Mouse (Mus musculus) layer of hippocampus, adult 9-11 months (tissue): ENCODE results near the gene Zfp287.

Source experiments
- DNase-seq: peaks from one replicate; pipeline ENCODE4 v3.0.0; 2022

The Zfp287 gene

DNA sequence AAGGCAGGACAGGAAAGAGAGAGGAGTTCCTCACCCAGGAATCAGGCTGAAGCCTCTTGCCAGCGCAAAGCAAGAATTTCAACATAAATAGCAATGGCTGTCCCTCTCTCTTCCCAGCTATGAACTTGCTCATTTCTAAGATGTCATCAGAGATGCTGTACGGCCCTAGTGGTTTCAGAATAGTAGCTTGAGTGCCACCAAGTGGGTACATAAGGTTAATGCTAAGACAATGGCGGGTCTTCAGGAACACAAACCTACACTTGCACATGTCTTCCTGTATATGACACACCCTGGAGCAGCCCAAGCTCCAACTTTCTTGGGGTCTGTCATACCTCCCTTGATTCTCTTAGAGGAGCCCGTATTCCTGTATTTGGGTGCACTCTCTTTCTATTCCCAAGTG, 32.0 kb downstream of the Zfp287 start:
- DNase-seq = no peak

DNA sequence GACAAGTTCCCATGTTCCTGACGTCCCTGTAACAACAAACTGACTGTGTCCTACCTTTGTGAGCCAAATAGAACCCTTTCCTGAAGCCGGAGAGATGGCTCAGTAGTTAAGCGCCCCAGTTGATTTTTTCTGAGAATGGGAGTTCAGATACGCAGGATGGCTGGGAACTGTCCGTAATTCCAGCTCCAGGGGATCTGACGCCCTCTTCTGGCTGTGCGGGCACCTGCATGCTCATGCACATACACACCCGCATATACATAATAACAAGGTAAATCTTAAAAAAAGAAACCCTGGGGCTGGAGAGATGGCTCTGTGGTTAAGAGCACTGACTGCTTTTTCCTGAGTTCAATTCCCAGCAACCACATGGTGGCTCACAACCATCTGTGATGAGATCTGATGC, 36.6 kb downstream of the Zfp287 start:
- no peak for DNase-seq

DNA sequence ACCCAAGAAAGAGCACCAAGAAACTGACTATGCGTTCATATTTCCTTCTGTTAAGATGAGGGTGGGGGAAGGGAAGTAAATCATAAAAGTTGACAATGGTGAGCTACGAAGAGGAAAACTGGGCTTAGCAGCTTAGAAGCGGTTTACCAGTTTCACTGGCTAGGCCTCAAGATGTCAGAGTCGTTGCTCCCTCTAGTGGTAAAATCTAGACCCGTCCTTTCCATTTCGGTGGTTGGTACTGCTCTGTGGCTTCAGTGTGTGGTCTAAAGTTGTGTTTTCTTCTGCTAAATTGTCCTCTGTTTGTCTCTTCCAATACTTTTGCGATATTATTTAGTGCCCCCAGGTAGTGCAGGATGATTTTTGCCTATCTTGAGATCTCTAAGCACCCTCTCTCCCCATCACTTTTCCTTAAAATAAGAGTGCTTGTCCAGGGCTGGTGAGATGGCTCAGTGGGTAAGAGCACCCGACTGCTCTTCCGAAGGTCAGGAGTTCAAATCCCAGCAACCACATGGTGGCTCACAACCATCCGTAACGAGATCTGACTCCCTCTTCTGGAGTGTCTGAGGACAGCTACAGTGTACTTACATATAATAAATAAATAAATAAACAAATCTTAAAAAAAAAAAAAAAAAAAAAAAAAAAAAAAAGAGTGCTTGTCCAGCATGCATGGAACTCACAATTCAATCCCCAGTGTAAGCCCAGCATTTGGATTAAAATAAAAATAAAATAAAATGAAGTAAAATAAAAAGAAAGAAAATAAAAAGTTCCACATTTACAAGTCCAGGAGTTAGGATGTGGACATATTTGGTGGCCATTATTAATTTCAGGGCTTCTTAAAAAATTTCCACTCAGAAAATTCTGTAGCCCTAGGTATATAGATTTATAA, 38.2 kb downstream of the Zfp287 start:
- DNase-seq = peak; percentile 35

DNA sequence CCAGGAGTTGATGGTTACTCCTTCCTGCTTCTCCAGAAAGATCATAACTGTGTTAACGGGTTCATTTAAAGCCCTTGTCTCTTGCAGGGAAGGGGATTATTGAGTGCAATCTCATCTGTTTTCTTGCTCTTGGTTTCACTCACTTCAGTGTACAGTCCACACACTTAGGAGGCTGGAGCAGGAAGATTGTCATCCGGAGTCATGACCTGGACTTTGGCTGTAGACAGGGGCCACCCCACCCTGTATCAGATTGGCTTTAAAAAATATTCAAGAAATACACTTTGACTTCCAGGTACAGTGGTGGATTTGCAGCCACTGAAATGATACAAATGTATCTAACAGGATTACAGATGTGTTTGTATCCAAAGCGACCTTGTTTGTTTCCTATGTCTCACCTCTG, 40.1 kb downstream of the Zfp287 start:
- DNase-seq = no peak

DNA sequence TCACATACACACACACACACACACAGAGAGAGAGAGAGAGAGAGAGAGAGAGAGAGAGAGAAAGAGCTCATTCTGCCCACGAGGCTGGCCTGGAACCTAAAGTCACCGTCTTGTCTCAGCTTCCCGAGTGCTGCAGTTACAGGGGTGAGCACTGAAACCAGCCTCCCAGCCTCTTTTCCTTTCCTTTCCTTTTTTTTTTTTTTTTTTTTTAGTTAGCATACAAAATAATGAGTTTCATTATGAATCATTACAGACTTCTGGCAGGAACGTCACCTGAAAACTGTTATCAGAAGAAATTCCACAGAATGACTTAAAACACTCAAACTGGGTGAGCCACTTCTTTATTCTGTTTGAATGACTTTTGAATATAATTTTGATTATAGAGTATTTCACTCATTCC, 51.8 kb downstream of the Zfp287 start:
- DNase-seq = no peak

DNA sequence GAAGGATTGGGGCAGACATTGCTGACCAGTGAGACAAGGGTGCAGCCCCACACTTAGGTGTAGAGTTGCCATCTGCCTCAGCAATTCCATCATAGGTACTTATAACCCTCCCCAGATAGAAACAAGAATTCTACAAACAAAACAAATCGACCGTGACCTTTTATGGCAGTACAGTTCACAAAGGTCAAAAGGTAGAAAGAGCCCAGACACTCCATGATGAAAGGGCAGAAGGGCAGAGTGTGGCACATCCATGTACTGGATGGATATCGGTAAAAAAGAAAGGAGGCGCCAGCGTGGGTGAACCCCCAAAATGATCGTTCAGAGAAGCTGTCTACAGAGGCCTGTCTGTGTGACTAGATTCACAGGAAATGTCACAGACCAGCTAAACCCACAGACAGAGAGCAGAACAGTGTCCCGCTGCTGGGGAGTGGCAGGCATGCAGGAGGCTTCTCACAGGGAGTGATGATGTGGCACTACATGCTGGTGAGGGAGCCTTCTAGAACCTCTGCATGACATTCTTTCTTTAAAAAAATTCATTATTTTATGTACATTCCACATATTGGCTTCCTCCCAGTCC, 52.8 kb downstream of the Zfp287 start:
- DNase-seq = no peak

DNA sequence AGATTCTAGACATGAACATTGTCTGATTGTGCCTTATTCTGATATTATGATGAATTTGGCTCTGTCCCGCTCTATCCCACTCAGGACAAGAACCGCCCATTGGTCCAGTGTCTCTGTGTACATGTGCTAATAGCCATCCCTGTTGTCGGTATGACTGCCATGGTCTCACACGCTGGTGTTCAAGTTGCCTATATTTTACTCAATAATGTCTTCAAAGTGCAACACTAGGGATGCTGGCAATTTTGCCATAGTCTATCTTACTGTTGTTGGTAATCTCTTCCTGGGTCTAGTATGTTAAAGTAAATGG, 55.5 kb downstream of the Zfp287 start:
- no peak for DNase-seq

DNA sequence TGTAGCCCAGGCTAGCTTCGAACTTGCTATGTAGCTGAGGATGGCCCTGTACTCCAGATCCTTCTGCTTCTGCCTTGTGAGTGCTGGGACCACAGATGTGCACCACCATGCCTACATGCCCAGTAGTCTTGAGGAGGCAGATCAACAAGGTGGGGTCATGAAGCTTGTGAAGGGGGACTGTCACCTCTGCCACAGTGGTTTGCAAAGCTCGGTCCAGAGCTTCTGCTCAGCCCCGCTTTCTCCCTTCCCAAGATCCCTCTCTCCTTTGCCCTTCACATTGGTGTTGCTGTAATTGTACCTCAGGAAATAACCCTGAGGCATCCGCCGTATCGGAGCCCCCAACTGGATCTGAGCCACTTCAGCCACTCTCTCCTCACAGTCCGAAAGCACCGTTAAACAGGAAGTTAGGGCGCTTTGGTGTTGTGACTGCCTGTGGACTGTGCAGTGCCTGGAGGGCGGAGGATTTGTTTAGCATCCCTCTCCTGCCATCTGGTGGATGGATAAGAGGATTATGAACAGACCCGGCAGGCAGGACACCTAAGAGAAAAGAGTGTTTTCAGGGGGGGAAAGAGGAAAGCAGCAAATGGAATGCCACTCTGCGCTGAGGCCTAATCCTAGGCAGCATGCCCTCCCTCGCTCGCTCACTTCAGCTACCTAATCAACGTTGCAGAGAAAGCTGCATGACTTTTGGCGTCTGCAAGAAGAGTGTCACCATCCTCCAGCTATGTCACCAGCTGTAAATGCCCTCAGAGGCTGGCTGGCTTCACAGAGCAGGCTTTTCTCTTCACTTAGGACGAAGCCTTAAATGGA, 56.0 kb downstream of the Zfp287 start:
- peak; percentile 75 for DNase-seq

DNA sequence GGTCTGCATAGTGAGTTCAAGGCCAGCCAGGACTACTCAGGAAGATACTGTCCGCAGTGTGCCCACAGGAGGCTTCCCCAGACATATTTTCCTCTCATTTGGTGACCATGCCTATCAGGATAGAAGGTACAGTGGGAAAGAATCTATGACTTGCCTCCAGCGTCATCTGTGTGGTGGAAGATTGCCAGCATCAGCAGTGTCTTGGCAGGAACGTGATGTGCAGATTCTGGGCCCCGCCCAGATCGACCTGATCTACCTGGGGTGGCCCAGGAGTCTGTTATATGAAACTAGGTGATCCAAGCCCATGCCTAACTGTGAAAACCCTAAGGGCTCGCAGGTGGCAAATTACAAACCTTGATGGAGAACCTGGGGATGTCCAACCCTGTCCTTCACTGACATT, 61.7 kb downstream of the Zfp287 start:
- DNase-seq = no peak

DNA sequence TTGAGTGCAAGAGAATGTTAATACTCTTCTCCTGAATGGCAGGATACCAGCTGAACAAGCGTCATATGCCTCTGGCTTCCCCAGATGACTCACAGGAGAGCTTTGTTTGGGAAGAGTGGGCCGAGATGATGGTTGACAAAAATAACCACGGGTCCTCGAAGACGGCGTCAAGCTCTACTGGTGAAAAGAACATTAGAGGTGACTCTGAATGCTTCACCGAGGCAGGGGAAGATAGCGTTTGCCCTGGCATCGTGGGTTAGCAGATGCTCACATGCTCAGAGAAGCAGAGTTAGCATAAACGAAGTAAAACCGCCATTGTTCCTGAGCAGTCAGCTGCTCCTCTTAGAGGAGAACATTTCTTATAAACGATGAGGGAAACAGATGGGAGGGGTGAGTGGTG, 62.2 kb downstream of the Zfp287 start:
- DNase-seq = peak; percentile 70

DNA sequence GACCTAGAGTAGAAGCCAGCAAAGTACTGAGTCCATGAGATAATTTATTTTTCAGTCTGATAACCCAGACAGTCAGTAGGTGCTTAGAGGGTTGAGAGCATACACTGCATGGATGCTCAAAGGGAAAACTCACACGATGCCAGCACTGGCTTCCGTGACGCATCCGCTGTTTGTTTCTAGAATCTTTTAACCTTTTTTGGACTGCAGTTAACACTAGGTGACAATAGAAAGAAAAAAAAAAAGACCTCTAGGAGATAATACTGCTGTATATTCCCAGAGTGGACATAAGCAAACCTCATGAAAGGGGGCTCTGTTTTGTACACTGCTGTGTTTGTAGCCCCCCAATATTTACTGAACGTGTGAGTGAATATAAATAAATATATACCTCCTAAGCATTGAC, 62.7 kb downstream of the Zfp287 start:
- DNase-seq = no peak

DNA sequence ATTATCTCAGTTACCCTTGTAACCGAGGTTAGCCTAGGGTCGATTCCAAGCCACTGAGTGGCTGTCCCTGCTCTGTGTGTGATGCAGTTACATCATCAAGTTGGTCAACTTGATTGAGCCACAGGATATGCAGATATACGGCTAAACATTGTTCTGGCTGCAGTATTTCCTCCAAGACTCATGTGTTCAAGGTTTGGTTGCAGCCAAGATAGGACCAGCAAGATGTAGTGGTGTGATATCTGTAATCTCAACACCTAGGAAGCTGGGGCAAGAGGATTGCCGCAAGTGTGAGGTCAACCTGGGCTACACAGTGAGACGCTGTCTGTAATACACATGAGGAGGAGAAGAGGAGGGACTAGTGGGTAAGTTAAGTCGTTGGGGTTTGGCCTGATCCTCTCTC, 67.5 kb downstream of the Zfp287 start:
- no peak for DNase-seq

DNA sequence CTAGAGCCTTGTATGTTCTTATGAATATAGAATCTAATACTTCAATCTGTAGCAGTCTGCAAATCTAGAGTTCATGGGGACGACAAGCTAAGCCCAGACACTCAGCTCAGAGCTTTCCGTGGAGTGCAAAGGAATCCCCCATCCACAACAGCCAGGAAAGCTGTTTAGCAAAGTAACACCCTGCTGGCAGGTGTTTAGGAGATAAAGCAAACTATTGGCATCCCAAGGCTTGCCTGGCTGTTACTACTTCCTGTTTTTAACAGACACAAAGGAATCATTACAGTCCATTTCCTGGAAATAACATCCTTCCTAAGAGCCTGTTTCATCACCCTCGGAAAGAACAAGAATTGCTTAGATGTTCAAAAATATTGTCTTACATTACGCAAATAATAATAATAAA, 70.8 kb downstream of the Zfp287 start:
- DNase-seq = no peak

DNA sequence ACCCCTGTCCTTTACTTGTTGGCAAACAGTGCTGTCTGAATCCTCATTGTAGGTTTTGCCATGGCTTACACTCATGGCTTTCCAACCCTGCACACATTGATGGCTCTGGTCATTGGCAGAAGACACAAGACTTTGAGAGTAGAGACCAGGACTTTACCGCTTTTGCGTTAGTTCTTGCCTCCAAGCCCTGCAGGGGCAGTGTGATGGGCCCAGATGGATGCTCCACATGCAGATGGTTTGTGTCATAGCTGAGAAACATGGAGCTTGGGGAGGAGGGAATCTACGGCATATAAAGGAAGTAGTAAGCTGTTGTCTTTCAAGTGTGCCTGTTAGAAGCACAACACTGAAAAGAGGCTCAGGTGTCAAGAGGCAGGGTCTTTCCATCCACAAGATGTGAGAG, 79.6 kb downstream of the Zfp287 start:
- no peak for DNase-seq

DNA sequence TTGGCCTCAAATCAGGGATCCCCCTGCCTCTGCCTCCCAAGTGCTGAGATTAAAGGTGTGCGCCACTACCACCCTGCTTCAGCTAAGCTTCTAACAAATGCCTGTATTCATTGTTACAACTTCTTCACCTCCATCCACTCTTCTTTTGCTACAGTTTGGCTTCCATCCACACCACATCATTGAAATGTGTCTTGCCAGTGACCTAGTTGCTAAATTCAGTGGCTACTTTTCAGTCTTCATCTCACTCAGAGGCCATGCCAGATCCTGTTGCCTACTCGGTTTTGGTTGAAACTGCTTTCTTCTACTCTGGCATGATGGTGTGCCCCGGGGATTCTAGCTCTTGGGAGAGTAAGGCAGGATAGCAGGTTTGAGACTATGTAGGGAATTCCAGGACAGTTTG, 80.1 kb downstream of the Zfp287 start:
- no peak for DNase-seq
